Mouse (Mus musculus) testis, adult 2 months (tissue): ENCODE data around the gene Elfn1.
A peak's percentile ranks its signal among the peaks of the same experiment; 100 is the strongest.

ENCODE experiments used
- CTCF ChIP-seq: fragments of 200-500 bp; IDR thresholded peaks from 2 replicates; pipeline ENCODE4 v1.5.1; 2012; ENCODE audit warnings: low read depth, mild to moderate bottlenecking, inconsistent platforms, low read length, moderate library complexity; ENCODE audit not compliant: control insufficient read depth, insufficient read depth, insufficient replicate concordance
- POLR2A ChIP-seq: fragments of 200-500 bp; IDR thresholded peaks from 2 replicates; pipeline ENCODE4 v1.6.1; 2012; ENCODE audit warnings: low read depth, mild to moderate bottlenecking, inconsistent platforms, low read length, moderate library complexity; ENCODE audit not compliant: control insufficient read depth

DNA sequence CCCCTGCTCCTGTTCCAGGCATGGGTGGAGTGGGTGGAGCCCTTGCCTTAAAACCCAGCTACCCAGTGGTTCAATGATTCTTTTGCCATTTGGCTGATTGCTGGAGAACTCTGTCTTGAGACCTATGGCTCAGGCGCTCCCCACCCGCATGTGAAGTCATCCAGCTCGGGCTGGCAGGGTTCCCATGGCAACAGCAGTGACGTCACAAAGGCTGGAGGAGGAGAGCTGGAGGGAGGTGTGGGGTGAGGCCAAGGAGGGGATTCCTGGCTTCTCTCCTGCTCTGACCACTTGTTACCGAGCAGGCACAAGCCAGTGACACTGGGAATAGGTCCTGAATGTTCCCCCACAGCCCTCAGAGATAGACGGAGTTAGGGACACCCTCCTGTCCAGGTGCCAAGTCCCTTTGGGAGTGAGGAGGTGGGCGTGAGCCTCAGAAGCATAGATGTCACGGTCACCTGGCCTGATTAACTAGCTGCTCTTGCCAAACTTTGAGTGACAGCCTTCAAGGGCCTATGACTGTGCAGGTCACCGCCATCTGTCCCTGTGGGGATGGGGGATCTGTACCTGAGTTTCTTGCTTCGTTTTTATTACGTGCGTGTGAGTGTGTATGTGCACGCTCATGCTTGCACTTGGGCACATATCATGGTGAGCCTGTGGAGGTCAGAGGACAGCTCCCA lies 25.0 kb downstream of the Elfn1 start:
- TF ChIP-seq CTCF (no peak), POLR2A (peak; percentile 92; the same call in 1 of the 2 replicates)
